Mouse (Mus musculus) adrenal gland, postnatal 10 days (tissue): Measurements from ENCODE around the gene Epha2. TPM values are rescaled to one million over a fixed set of nuclear protein-coding genes. Genes with fewer than 3 reads are reported as not detected.
A peak's percentile ranks its signal among the peaks of the same experiment; 100 is the strongest.

Experiments used
- DNase-seq: peaks from one replicate; pipeline ENCODE4 v3.0.0; 2021; ENCODE audit warnings: mixed read lengths
- total RNA-seq, 2 experiments: library from RNA; stranded (reverse); gene quantifications; 2 replicates each; pipeline ENCODE4 v1.2.3; 2021

Gene Epha2
- total RNA-seq, 2 experiments from 2014 or later = 13.4 to 18.1 TPM

DNA sequence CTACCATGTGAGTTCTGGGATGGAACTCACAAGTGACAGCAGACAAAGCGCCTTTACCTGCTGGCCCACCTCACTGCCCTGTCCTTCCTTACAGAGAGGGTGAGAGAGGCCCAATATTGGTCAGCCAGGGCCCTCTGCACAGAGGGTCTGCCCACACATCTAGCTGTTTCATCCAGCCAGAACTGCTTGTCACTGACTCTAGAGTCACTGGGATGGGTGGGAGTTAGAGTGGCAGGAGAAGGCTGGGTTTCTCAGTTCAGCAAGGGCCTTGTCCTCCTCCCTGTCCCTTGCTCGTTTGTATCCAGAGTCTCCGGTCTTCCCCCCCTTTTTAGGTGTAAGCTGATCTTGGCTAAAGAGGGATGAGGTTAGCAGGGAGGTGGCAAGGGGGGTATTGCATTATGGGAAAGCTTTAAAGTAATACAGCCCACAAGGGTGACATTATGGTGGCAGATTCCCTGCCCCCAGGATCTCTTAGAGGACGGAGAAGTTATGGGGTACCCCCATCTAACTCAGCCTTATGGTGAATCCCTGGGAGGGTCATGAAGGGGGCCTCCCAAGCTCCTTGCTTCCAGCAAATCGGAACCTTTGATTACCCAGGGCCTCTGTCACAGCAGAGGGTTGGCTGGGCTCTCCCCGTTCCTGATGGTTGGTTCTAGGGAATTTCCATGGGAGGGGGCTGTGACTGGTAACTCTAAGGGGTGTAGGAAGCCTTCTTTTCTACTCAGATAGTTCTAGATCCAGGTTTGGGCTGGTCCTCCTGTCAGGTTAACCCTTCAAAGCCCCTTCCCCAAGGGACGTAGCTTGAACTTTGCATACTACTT lies 2.6 kb downstream of the Epha2 start:
- no peak for DNase-seq

GRCm38 (mm10) chr4:141304223-141304611 lies 3.2 kb downstream of the Epha2 start:
- DNase-seq = no peak

- no peak for DNase-seq
Observed at GRCm38 (mm10) chr4:141306057-141306456, 5.0 kb downstream of the Epha2 start.

DNA sequence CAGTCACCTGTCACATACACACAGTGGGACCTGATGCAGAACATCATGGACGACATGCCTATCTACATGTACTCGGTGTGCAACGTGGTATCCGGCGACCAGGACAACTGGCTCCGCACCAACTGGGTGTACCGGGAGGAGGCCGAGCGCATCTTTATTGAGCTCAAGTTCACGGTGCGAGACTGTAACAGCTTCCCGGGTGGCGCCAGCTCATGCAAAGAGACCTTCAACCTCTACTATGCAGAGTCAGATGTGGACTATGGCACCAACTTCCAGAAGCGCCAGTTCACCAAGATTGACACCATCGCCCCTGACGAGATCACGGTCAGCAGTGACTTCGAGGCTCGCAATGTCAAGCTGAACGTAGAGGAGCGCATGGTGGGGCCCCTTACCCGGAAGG lies 7.3 kb downstream of the Epha2 start:
- DNase-seq = no peak

GRCm38 (mm10) chr4:141308857-141309772 lies 8.1 kb downstream of the Epha2 start:
- DNase-seq = no peak

- peak; percentile 71 for DNase-seq
Observed at GRCm38 (mm10) chr4:141309773-141310145, 8.7 kb downstream of the Epha2 start.

- peak; percentile 90 for DNase-seq
Observed at GRCm38 (mm10) chr4:141310191-141310606, 9.2 kb downstream of the Epha2 start.

- peak; percentile 79 for DNase-seq
Observed at GRCm38 (mm10) chr4:141311078-141311477, 10.0 kb downstream of the Epha2 start.

- no peak for DNase-seq
Observed at GRCm38 (mm10) chr4:141311506-141311905, 10.5 kb downstream of the Epha2 start.

DNA sequence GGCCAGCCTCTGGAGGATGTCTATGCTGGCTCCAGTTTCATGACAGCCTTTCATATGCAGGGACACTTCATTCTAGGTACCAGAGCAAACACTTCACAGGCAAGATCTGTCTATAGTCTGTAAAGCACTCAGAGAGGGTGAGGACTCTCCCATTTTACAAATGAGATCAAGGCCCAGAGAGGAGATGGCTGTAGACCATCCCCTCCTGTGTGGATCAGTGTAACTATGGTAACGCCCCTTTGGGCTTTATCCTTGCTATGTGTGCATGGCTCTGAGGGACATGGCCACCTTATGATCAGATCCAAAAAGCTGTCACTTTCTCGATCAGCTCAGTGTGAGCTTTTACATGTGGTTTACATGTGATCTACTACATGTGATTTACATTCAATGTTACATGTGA lies 10.9 kb downstream of the Epha2 start:
- DNase-seq = no peak

DNA sequence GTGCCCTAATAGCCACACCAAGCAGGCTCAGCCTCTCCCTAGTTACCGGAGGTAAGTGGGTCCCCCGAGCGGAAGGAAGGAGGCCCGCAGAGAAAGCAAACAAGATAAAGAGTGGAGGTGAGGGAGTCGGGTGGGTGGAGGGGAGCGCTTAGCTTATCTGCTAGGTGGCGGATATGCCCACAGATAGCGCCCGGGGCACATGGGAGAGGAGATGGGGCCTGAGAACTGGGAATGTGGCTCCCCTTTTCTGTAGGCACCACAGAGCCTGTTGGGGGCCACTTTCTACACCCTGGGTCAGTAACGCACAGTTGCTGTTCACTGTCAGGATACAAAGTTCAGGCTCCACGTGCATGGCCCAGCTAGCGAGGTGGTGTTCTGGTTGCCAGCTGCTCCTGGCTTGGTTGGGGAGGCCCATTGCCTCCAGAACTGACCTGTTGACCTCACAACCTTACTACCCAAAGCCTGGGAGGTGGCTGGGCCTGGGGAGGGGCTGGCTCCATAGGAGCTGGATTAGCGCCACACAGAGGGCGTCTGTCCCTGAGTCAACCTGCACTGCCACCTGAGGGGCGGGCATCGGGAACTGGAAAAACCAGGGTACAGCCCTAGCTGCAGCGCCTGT lies 11.6 kb downstream of the Epha2 start:
- no peak for DNase-seq

DNA sequence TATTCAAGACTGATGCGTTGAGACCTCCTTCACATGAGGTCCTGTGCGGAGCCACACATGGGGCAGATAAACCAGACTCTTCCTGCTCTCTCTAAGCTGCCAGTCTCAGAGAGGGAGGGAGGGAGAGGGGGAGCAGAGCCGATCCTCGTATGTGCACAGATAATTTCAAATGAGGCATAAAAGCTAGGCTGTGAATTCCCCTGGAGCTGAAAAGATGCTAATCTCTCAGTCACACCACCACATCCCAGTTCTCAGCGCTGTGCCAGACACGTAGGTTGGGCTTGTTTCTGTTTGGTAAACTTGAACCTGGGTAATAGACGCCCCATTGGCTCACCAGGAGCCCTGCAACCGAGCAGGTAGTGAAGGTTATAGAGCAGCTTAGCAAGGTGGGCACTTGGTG lies 12.4 kb downstream of the Epha2 start:
- no peak for DNase-seq

GRCm38 (mm10) chr4:141313924-141314323 lies 12.9 kb downstream of the Epha2 start:
- no peak for DNase-seq

DNA sequence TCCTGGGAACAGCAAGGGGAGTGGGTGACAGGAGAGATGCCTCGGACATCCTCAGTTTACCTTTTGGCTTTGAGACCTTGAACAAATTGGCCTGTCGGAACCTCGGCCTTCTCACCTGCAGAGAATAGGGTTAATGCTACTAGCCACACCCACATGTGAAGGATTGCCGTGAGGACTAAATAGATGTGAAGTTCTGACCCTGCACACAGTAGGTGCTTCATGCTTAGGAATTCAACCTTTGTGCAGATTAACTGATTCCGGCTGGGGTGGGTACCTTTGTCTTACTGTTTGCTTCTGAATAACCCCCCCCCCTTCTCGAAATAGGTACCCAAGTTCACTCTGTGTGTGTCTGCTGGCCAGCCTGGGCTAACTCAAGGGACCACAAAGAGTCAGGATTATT lies 13.7 kb downstream of the Epha2 start:
- no peak for DNase-seq

DNA sequence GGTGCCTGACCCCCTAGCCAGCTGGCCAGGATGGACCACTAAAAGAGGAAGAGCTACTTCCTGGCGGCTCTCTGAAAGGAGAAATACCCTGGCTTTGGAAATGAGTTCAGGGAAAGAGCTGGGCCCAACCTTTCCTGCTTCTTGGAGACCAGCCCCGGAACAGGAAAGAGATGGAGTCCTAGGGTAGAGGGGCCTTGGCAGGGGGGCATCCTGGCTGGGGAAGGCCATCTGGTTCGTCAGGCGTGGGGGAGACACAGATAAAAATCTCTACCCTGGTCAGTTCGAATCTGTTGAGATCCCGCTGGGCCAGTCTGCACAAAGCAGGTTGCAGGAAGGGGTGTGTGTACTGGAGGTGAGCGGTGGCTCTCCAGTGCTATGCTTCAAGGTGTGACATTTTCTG lies 15.0 kb downstream of the Epha2 start:
- DNase-seq = no peak

- DNase-seq = peak; percentile 59
Observed at GRCm38 (mm10) chr4:141316498-141317180, 15.6 kb downstream of the Epha2 start.

DNA sequence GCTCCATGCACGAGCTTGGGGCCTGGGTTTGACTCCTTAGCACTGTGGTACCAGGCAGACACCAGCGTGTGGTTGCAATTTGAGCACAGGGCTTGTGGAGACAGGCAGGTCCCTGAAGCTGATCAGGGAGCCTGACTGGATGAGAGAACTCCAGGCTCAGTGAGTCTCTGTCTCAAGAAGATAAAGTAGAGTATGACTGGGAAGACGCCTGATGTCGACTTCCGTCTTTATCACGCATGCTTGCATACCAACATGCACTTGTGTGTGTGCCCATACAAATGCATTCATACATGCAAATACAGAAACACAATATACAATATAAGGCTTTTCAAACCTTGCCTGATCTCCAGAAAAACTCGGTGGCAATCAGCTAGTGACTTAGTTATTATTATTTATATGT lies 16.9 kb downstream of the Epha2 start:
- DNase-seq = no peak

DNA sequence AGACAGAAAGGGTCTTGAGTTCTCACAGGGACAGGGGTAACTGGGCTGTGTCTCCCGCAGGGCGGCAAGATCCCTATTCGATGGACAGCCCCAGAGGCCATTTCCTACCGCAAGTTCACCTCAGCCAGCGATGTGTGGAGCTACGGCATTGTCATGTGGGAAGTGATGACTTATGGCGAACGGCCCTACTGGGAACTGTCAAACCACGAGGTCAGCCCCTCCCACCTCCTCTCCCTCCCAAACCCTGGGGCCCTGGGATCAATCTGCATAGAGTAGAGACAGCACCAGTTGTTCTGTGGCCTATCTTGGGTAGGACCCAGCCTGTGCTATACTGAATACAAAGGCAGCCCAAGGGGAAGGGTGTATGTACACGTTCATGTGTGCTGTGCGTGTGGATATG lies 21.5 kb downstream of the Epha2 start:
- DNase-seq = no peak

DNA sequence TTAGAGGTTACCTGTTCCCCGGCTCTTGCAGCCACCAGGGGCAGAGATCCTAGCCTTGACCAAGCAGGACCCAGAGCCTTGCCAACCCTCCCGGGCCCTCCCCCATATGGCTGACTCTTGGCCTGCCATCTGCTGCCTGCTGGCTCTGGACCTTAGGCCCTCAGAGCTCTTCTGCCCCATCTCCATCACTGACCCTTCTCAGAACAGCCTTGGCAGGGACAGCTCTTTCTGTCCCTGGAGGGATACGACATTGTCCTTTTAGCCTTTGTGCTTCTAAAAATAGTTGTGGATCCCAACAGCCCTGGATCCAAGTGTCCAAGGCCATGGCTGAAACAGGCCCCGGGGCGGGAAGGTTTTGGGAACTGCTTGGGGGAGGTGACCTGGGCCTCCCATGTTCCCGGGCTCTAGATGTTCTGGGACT lies 23.7 kb downstream of the Epha2 start:
- peak; percentile 52 for DNase-seq

- DNase-seq = no peak
Observed at GRCm38 (mm10) chr4:141325636-141326035, 24.6 kb downstream of the Epha2 start.

- DNase-seq = no peak
Observed at GRCm38 (mm10) chr4:141327075-141327474, 26.0 kb downstream of the Epha2 start.

GRCm38 (mm10) chr4:141328742-141329141 lies 27.7 kb downstream of the Epha2 start:
- DNase-seq = no peak
